Mouse (Mus musculus): ENCODE measurements at regions not wholly inside any gene's neighbourhood (a gene's known extent, or its start where the extent isn't known, plus 50 kb on each side); places are given as distances from the start of the nearest gene placed in this dataset.

DNA sequence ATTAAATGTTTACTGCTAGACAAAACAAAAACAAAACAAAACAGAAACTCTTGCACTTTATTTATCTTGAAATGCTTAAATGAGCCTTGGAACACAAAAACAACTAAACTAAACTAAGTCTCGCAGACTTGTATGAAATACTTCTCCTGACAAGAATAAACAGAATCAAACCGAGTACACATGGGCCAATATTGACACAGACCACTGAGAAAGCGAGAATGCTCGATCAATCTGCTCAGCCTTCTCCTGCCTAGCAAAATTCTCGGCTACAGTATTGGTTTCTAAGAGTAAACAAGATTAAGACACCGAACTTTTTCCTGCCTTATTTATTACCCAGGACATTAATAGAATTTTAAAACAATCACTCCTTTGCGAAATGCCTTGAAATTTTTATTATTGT lies 194.1 kb downstream of the Nr2f2 start:
- TF ChIP-seq CTCF (conservative IDR thresholded peaks at IDR 0.05; ENCODE audit: insufficient read depth, insufficient read length, low read depth, low read length) = no peak
- no peak for TF ChIP-seq POLR2A (IDR thresholded peaks at IDR 0.05; ENCODE audit: low read depth, low read length)
